Mouse (Mus musculus) embryo, embryonic 10.5 days (tissue): ENCODE measurements around the gene Atp5d.

Source experiments
- DNase-seq: peaks from one replicate; pipeline ENCODE4 v3.0.0-alpha.2; 2015; ENCODE audit warnings: low spot score

Gene Atp5d

DNA sequence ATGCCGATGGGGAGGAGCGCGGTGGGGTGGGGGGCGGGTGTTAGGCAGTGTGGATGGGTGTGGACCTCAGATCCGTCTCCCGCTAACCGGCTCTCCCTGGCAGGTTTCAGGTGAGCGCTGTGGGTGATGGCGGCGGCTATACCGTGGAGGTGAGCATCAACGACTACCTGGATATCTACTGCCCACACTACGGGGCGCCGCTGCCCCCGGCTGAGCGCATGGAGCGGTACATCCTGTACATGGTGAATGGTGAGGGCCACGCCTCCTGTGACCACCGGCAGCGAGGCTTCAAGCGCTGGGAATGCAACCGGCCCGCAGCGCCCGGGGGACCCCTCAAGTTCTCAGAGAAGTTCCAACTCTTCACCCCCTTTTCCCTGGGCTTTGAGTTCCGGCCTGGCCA, 48.2 kb downstream of the Atp5d start:
- no peak for DNase-seq

DNA sequence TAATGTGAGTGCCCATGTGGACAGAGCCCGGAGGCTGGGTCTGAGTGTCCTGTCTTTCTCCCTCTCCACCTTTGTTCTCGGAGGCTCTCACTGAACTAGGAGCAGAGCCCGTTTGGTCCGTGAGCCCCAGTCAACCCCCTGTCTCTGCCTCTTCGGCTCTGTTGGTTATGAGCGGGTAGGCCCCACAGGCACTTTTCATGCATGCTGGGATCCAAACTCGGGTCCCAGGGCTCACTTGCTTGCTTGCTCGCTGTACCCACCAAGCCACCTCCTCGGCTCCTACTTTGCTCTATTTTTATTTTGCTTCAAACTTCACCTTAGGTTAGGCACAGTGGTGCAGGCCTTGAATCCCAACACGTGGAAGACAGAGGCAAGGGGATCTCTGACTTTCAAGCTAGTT, 49.3 kb downstream of the Atp5d start:
- no peak for DNase-seq

DNA sequence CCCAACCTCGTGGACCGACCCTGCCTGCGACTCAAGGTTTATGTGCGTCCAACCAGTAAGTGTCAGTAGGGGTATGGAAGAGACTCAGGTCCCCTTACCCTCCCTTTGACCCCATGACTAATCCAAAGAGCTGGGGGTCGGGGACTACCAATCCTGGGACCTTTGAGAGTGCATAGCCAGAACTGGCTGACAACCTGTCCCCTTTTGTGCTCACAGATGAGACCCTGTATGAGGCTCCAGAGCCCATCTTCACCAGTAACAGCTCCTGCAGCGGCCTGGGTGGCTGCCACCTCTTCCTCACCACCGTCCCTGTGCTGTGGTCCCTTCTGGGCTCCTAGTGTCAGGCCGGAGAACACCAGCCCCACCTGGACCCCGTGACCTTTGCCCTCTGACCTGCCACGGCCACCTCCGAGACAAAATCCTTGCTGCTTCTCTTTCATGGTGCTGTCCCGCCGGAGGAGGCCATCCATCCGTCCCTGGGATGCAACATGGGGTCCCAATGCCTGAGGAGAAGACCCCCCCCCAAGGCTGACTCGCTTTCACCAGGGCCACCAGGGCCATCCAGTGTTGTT, 50.1 kb downstream of the Atp5d start:
- DNase-seq = no peak

DNA sequence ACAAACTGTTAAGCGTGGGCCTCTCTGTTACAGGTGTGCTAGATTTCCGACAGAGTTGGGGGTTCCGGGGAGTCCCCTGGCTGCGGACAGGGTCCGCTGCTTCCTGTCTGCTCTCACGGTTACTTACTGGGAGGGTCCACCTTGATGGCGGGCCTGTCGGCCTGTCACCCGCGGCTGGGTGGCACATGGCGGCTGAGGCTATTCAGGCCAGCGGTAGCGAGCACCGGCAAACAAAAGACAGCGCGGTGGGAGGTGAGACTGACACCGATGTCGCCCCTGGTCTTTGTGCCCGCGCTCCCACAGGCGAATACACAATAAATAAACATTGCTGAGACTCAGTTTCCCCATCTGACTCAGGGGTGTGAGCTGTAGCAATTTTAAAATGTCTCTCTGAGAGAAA, 51.6 kb downstream of the Atp5d start:
- peak; percentile 45 for DNase-seq

DNA sequence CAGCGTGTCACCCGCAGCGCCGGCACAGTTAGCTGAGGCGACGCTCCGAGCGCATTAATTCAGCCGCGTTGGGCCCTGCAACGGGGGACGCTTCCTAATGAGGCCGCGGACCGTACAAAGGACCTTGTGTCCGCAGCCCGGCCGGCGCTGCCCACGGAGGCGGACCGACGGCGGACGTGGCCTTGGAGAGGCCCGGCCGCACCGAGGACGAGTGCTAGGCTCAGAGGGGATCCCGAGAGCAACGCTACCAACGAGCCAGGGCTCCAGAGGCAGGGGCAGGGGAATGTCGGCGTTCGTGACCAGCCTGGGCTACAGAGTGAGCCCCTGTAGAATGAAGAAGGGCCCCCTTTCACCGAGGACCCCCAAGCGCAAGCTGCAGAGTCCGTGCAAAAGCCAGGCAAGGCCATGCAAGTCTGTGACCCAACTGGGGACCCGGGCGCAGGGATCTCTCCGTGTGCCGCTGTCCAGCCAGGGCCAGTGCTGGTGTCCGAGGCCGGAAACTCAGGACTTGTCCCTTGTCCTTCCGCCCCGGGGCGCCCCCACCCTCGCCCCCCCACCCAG, 52.1 kb downstream of the Atp5d start:
- peak; percentile 74 for DNase-seq

DNA sequence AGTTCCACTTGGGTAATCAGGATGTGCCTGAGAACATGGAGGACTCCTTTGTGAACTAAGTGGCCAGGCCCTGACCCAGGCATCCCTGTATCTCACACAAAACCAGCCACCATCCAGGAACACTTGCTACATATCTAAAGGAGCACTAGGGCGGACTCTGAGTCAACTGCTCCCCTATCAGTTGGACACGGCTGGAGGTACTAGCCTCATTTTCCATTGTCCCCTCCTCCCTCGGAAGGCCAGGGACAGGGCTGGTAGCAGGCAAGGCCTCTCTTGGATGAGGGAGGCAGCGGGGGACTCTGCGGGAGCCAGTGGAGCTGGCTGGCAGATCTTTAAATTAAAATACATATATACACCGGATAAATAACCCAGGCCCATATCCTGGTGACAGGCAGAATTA, 55.5 kb downstream of the Atp5d start:
- DNase-seq = no peak

DNA sequence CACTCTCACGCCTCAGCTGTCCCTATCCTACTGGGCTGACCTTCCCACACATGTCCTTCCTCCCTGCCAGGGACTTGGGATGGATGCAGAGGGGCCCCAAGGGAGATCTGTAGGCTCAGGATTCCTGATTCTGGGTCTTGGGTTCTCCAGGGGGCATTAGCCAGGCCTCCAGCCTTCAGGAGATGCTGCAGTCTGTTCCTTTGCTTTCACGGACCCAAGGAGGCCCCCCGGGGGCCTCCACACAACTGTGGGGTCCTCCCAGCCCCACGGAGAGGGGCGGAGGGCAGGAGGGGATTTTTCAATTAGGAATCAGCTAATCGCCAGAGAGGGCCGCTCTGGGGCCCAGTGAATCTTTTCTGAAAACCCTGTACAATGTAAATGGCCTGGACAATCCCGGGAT, 56.0 kb downstream of the Atp5d start:
- DNase-seq = no peak
